Mouse (Mus musculus) MEL (cell line): ENCODE data around the gene Zfyve9.

Source experiments
- CHD1 ChIP-seq: IDR thresholded peaks from 2 replicates; pipeline ENCODE4 v1.6.1; 2012; ENCODE audit warnings: low read depth, mild to moderate bottlenecking, inconsistent platforms, low read length, improper control_type of control experiment
- CTCF ChIP-seq, 3 experiments: IDR thresholded peaks in 2 of 3; conservative IDR thresholded peaks in 1 of 3; 2 replicates each; pipeline ENCODE4 v1.5.1; 2011 to 2012; ENCODE audit warnings: low read length in 3 of 3, low read depth in 2 of 3, mild to moderate bottlenecking in 2 of 3, improper control_type of control experiment in 1 of 3, inconsistent platforms in 1 of 3, mixed read lengths in 1 of 3, moderate library complexity in 1 of 3; ENCODE audit not compliant: control insufficient read depth in 1 of 3, insufficient read depth in 1 of 3, poor library complexity in 1 of 3, severe bottlenecking in 1 of 3
- MAX ChIP-seq: IDR thresholded peaks from 2 replicates; pipeline ENCODE4 v1.6.1; 2011; ENCODE audit warnings: low read length, improper control_type of control experiment
- MYC ChIP-seq: IDR thresholded peaks from 2 replicates; pipeline ENCODE4 v1.6.1; 2011; ENCODE audit warnings: low read depth, mild to moderate bottlenecking, low read length, improper control_type of control experiment, moderate library complexity
- ZC3H11A ChIP-seq: IDR thresholded peaks from 2 replicates; pipeline ENCODE4 v1.6.1; 2012; ENCODE audit warnings: low read depth, mild to moderate bottlenecking, inconsistent platforms, low read length, improper control_type of control experiment

GRCm38 (mm10) chr4:108780864-108781205, 237 bp upstream of the Zfyve9 start:
- TF ChIP-seq CTCF (IDR thresholded peaks at IDR 0.05 in 2 of 3, conservative IDR thresholded peaks at IDR 0.05 in 1 of 3; ENCODE audit: control insufficient read depth in 1 of 3, insufficient read depth in 1 of 3, low read depth in 2 of 3, low read length in 3 of 3, poor library complexity in 1 of 3, severe bottlenecking in 1 of 3) (no peak), MAX (no peak), ZC3H11A (no peak), MYC (no peak), CHD1 (no peak)
